In the genomic region with DNA sequence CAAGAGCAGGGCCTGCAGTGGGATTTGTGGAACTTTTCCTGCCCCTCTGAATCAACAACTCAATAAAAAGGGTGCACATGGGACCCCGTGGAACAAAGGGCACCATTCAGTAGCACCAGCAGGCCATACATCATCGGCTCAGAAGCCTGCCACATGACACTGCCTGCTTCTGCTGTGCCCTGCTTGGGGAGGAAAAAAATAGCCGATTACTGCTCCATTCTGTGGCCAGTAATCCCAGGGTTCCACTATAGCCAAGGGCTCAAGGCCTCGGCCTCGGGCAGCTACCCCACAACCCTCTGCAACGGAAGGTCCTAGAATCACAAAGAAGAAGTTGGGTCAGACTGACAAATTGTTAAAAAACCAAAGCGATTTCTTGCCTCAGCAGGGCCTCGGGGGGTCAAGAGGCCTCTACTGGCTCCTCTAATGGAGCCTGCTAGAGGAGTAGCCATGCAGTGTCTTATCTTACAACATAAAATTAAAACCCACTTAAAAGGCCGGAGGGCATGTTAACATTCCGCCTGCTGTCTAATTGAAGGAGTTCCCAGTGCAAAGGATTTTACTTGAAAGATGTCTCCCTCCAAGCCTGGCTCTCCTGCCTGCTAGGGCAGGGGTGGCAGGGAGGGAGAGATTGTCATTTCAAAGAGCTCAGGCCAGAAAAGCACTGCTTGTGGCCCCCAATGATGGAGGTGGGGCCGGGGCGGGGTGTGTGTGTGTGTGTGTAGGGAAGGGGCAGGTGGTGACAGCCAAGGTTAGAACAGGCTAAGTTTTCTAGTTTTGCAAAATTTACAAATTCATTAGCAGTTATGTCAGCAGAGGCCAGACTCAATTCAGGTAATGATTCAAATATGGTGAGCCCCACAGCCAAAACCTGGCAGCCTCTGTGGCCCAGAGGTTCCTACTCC, we compare ENCODE assay signal across 13 mouse cellular contexts. TPM values are rescaled to one million over a fixed set of nuclear protein-coding genes. Genes with fewer than 3 reads are reported as not detected.
DNase-seq lines count a peak whose midpoint lies in the region; ATAC-seq lines count a peak whose summit lies in the region.
"Had no signal": no experiment of that assay in that cellular context is flagged by ENCODE, and none has a peak within 500 bp of the region (broad histone marks: within the 10 kb centered on the region; RNA-seq: fewer than 3 reads in every experiment).

No protein-coding gene starts in this region.

- H3K9ac ChIP-seq in midbrain, embryonic 16.5 days (ENCODE audit: low read depth, low read length), result no peak overlapping the region
- no peak overlapping the region for H3K9ac ChIP-seq in hindbrain, embryonic 16.5 days (ENCODE audit: low read depth, low read length)
- H3K9ac ChIP-seq in stomach, embryonic 16.5 days (ENCODE audit: low read length), result no peak overlapping the region
- H3K9ac ChIP-seq: hindbrain, embryonic 15.5 days had no signal

- H3K4me1 ChIP-seq in midbrain, embryonic 10.5 days, result peaks cover 35% of the 10 kb centered on the region
- peaks cover 11% of the 10 kb centered on the region; the same call in 1 of the 2 replicates for H3K4me1 ChIP-seq in midbrain, embryonic 16.5 days (ENCODE audit: control insufficient read depth, insufficient read depth, low read length)
- peaks cover 47% of the 10 kb centered on the region for H3K4me1 ChIP-seq in embryonic facial prominence, embryonic 10.5 days
- peaks cover 11% of the 10 kb centered on the region for H3K4me1 ChIP-seq in hindbrain, embryonic 16.5 days (ENCODE audit: control insufficient read depth, insufficient read depth, low read depth, low read length)
- H3K4me1 ChIP-seq in stomach, embryonic 16.5 days (ENCODE audit: control insufficient read depth, insufficient read depth, low read length), result no peaks in the 10 kb centered on the region

- 47% methylated on average over 12 of the region's 12 CpGs for WGBS in midbrain, embryonic 10.5 days
- WGBS in midbrain, embryonic 16.5 days, result 33% methylated on average over 12 of the region's 12 CpGs
- WGBS in embryonic facial prominence, embryonic 10.5 days, result 18% methylated on average over 12 of the region's 12 CpGs
- 36% methylated on average over 12 of the region's 12 CpGs for WGBS in hindbrain, embryonic 16.5 days
- 49% methylated on average over 12 of the region's 12 CpGs for WGBS in stomach, embryonic 16.5 days

- ATAC-seq in midbrain, embryonic 16.5 days, result no peak
- peak; percentile 68 for ATAC-seq in hindbrain, embryonic 16.5 days
- peak; percentile 47; the same call in 1 of the 2 replicates for ATAC-seq in stomach, embryonic 16.5 days (ENCODE audit: insufficient read depth, low FRiP score)
- ATAC-seq in frontal cortex, adult (ENCODE audit: low TSS enrichment), result no peak

- H3K27ac ChIP-seq in midbrain, embryonic 10.5 days (replicated peaks), result peak overlapping the region; percentile 70
- no peak overlapping the region for H3K27ac ChIP-seq in midbrain, embryonic 16.5 days (ENCODE audit: low read length)
- peak overlapping the region; percentile 84 for H3K27ac ChIP-seq in embryonic facial prominence, embryonic 10.5 days (replicated peaks)
- H3K27ac ChIP-seq in hindbrain, embryonic 16.5 days (ENCODE audit: low read depth, low read length), result no peak overlapping the region
- H3K27ac ChIP-seq in stomach, embryonic 16.5 days (ENCODE audit: low read length), result no peak overlapping the region
- H3K27ac ChIP-seq: hindbrain, embryonic 15.5 days had no signal

- H3K4me2 ChIP-seq in midbrain, embryonic 16.5 days (ENCODE audit: low read length), result no peak overlapping the region
- no peak overlapping the region for H3K4me2 ChIP-seq in hindbrain, embryonic 16.5 days (ENCODE audit: low read length)
- no peak overlapping the region for H3K4me2 ChIP-seq in stomach, embryonic 16.5 days (ENCODE audit: low read depth, low read length)
- H3K4me2 ChIP-seq: hindbrain, embryonic 15.5 days; liver, embryonic 11.5 days had no signal

- no peaks in the 10 kb centered on the region for H3K9me3 ChIP-seq in midbrain, embryonic 10.5 days (replicated peaks)
- H3K9me3 ChIP-seq in midbrain, embryonic 16.5 days (replicated peaks; ENCODE audit: control insufficient read depth, low read length, poor library complexity, severe bottlenecking), result no peaks in the 10 kb centered on the region
- no peaks in the 10 kb centered on the region for H3K9me3 ChIP-seq in embryonic facial prominence, embryonic 10.5 days
- H3K9me3 ChIP-seq in hindbrain, embryonic 16.5 days (ENCODE audit: control insufficient read depth, low read length), result no peaks in the 10 kb centered on the region
- no peaks in the 10 kb centered on the region for H3K9me3 ChIP-seq in stomach, embryonic 16.5 days (replicated peaks; ENCODE audit: control insufficient read depth, low read length)
- H3K9me3 ChIP-seq: hindbrain, embryonic 15.5 days had no signal

- H3K36me3 ChIP-seq in midbrain, embryonic 10.5 days, result no peaks in the 10 kb centered on the region
- no peaks in the 10 kb centered on the region for H3K36me3 ChIP-seq in midbrain, embryonic 16.5 days (ENCODE audit: control insufficient read depth, insufficient read depth, low read length)
- H3K36me3 ChIP-seq in embryonic facial prominence, embryonic 10.5 days (replicated peaks), result no peaks in the 10 kb centered on the region; the same call in 1 of the 2 replicates
- H3K36me3 ChIP-seq in hindbrain, embryonic 16.5 days (ENCODE audit: control insufficient read depth, insufficient read depth, low read length), result no peaks in the 10 kb centered on the region
- H3K36me3 ChIP-seq in stomach, embryonic 16.5 days (ENCODE audit: control insufficient read depth, insufficient read depth, low read length), result no peaks in the 10 kb centered on the region
- H3K36me3 ChIP-seq: hindbrain, embryonic 15.5 days had no signal

- peaks cover 91% of the 10 kb centered on the region for H3K27me3 ChIP-seq in midbrain, embryonic 10.5 days (ENCODE audit: low read depth, poor library complexity, severe bottlenecking)
- H3K27me3 ChIP-seq in midbrain, embryonic 16.5 days (ENCODE audit: control insufficient read depth, insufficient read depth, low read depth, low read length), result peaks cover 3% of the 10 kb centered on the region; the same call in 1 of the 2 replicates
- peaks cover 94% of the 10 kb centered on the region for H3K27me3 ChIP-seq in embryonic facial prominence, embryonic 10.5 days (replicated peaks; ENCODE audit: low read depth, poor library complexity, severe bottlenecking)
- peaks cover 5% of the 10 kb centered on the region; the same call in 1 of the 2 replicates for H3K27me3 ChIP-seq in hindbrain, embryonic 16.5 days (replicated peaks; ENCODE audit: control insufficient read depth, insufficient read depth, low read length)
- peaks cover 17% of the 10 kb centered on the region; the same call in 1 of the 2 replicates for H3K27me3 ChIP-seq in stomach, embryonic 16.5 days (ENCODE audit: control insufficient read depth, insufficient read depth, low read length)

- DNase-seq in midbrain, embryonic 10.5 days (ENCODE audit: low spot score), result no peak
- peak; percentile 59 for DNase-seq in embryonic facial prominence, embryonic 10.5 days (ENCODE audit: low spot score)
- no peak for DNase-seq in urinary bladder, postnatal 10 days (ENCODE audit: low spot score)
- DNase-seq: cerebellum, adult 11-12 months; kidney, postnatal 25 days; right cerebral cortex, postnatal 25 days; thymus, adult 2 months had no signal

- H3K4me3 ChIP-seq in midbrain, embryonic 10.5 days, result 0 out of 2 replicates have a peak overlapping the region, but pooled peaks have one; percentile 12
- H3K4me3 ChIP-seq in midbrain, embryonic 16.5 days (ENCODE audit: low read depth, low read length), result no peak overlapping the region
- peak overlapping the region; percentile 35 for H3K4me3 ChIP-seq in embryonic facial prominence, embryonic 10.5 days
- no peak overlapping the region for H3K4me3 ChIP-seq in hindbrain, embryonic 16.5 days (ENCODE audit: low read length)
- no peak overlapping the region for H3K4me3 ChIP-seq in stomach, embryonic 16.5 days (replicated peaks; ENCODE audit: low read length)
- H3K4me3 ChIP-seq: hindbrain, embryonic 15.5 days had no signal

RNA-seq across cellular contexts. Expression of a gene that starts 31.1 kb away (rescaled TPM):
- 0.04 and 0.20 TPM in 2 replicates for polyA plus RNA-seq in midbrain, embryonic 10.5 days (2016; fragmentation: Nextera tagmentation; extraction: Ambion mirVana)
- polyA plus RNA-seq in midbrain, embryonic 16.5 days (2015; fragmentation: Nextera tagmentation; extraction: Ambion mirVana), result 0.17 and 0.43 TPM in 2 replicates
- polyA plus RNA-seq in embryonic facial prominence, embryonic 10.5 days (2016; fragmentation: Nextera tagmentation; extraction: Ambion mirVana), result 1.0 and 1.4 TPM in 2 replicates
- 0.40 TPM in 2 replicates for polyA plus RNA-seq in hindbrain, embryonic 16.5 days (2015; fragmentation: Nextera tagmentation; extraction: Ambion mirVana)
- 0.17 and 0.22 TPM in 2 replicates for polyA plus RNA-seq in stomach, embryonic 16.5 days (2015; fragmentation: Nextera tagmentation; extraction: Ambion mirVana)

Comparison
In these comparisons a context has a peak if more than half of its experiments do, and no peak if none do; other contexts are left out.
1. H3K27ac ChIP-seq: peak in midbrain, embryonic 10.5 days (single experiment) and embryonic facial prominence, embryonic 10.5 days (single experiment); none in midbrain, embryonic 16.5 days (single experiment), hindbrain, embryonic 16.5 days (single experiment) and stomach, embryonic 16.5 days (single experiment).
2. H3K4me3 ChIP-seq: peak in midbrain, embryonic 10.5 days (single experiment) and embryonic facial prominence, embryonic 10.5 days (single experiment); none in midbrain, embryonic 16.5 days (single experiment), hindbrain, embryonic 16.5 days (single experiment) and stomach, embryonic 16.5 days (single experiment).
3. ATAC-seq: peak in hindbrain, embryonic 16.5 days (single experiment) and stomach, embryonic 16.5 days (single experiment); none in midbrain, embryonic 16.5 days (single experiment) and frontal cortex, adult (single experiment).